Mouse (Mus musculus) hindbrain, postnatal 0 days (tissue): ENCODE data around the gene Ccnj. TPM values are rescaled to one million over a fixed set of nuclear protein-coding genes. Genes with fewer than 3 reads are reported as not detected.

Experiments
- ATAC-seq: fragments of 200-750 bp; cut with Nextera tagmentation; 2 replicates; pipeline ENCODE4 v1.8.0; 2017; ENCODE audit warnings: mild to moderate bottlenecking, moderate TSS enrichment, moderate library complexity
- DNase-seq: peaks from one replicate; pipeline ENCODE4 v3.0.0-alpha.2; 2015; ENCODE audit warnings: low spot score
- H3K27ac ChIP-seq: fragments of 300-500 bp; sonication (generic); 2 replicates; pipeline ENCODE4 v1.5.1; 2014; ENCODE audit warnings: mild to moderate bottlenecking
- H3K27me3 ChIP-seq: fragments of 300-500 bp; sonication (generic); 2 replicates; pipeline ENCODE4 v1.6.1; 2014; ENCODE audit warnings: low read length, mixed read lengths; ENCODE audit not compliant: insufficient read depth
- H3K36me3 ChIP-seq: fragments of 300-500 bp; sonication (generic); 2 replicates; pipeline ENCODE4 v1.6.1; 2014; ENCODE audit warnings: low read length, mixed read lengths; ENCODE audit not compliant: insufficient read depth
- H3K4me1 ChIP-seq: fragments of 300-500 bp; sonication (generic); 2 replicates; pipeline ENCODE4 v1.6.1; 2014; ENCODE audit warnings: antibody characterized with exemption, low read length, mixed read lengths; ENCODE audit not compliant: insufficient read depth
- H3K4me2 ChIP-seq: fragments of 300-500 bp; sonication (generic); 2 replicates; pipeline ENCODE4 v1.6.1; 2014; ENCODE audit warnings: low read depth, mild to moderate bottlenecking, low read length, moderate library complexity, mixed read lengths
- H3K4me3 ChIP-seq: fragments of 300-500 bp; sonication (generic); 2 replicates; pipeline ENCODE4 v1.5.1; 2014; ENCODE audit warnings: low read length
- H3K9ac ChIP-seq: fragments of 300-500 bp; sonication (generic); replicated peaks from 2 replicates; pipeline ENCODE4 v1.6.1; 2014; ENCODE audit warnings: mild to moderate bottlenecking, low read length, moderate library complexity, mixed read lengths
- H3K9me3 ChIP-seq: fragments of 300-500 bp; sonication (generic); 2 replicates; pipeline ENCODE4 v1.6.1; 2016; ENCODE audit warnings: low read length, mixed read lengths
- CTCF ChIP-seq: IDR thresholded peaks from 2 replicates; pipeline ENCODE4 v1.5.1; 2016; ENCODE audit warnings: antibody characterized with exemption, control low read depth, low read depth
- WGBS: fragments of 180-500 bp; shearing (Covaris S2); extraction: QIAGEN DNeasy Blood & Tissue Kit; methylation state at CpG from one replicate; pipeline ENCODE4 v1.1.7; 2014; 5-methylcytosine and 5-hydroxymethylcytosine counted together
- polyA plus RNA-seq: library from polyadenylated mRNA; unstranded; fragments of >200 nt; fragmentation: Nextera tagmentation; extraction: Ambion mirVana; gene quantifications from 2 replicates; pipeline ENCODE4 v1.2.1, GENCODE M21; 2015
- total RNA-seq: library from RNA; depleted of rRNA; stranded (reverse); fragments of >200 nt; gene quantifications from 2 replicates; pipeline ENCODE4 v1.2.3, GENCODE M21; 2014

Ccnj gene
- total and polyA plus RNA-seq, 2 experiments from 2014 or later: 8.6 to 13.1 TPM

DNA sequence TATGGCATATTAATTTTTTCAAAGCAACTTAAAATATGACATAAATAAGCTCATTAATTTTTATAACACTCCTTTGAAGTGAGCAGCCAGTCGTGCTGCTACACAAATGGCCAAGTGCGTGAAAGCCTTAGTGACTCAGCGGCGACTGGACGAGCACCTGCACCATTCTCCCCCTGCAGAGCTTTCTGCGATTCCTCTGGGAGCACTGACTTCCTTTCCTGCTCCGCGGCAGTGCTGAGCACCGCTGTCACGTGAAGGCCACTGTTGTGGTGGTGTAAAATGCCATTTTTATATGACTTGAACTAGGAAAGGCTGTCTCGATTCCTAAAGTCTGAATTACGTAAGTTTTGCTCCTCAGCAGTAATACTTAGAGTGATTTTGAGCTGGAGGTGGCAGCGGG is 10.5 kb downstream of the Ccnj start:
- no peaks in the 10 kb centered on the region for H3K27me3 ChIP-seq
- DNase-seq: no peak
- no peaks in the 10 kb centered on the region for H3K9me3 ChIP-seq
- no peaks in the 10 kb centered on the region for H3K4me1 ChIP-seq
- TF ChIP-seq CTCF: no peak
- 85% methylated on average over 13 of the region's 13 CpGs for WGBS
- no peak overlapping the region for H3K9ac ChIP-seq
- no peak overlapping the region for H3K4me2 ChIP-seq
- no peak for ATAC-seq
- H3K27ac ChIP-seq: no peak overlapping the region
- H3K36me3 ChIP-seq: peaks cover 63% of the 10 kb centered on the region
- no peak overlapping the region for H3K4me3 ChIP-seq

- Histone ChIP-seq H3K4me2 (no peak overlapping the region), H3K27me3 (no peaks in the 10 kb centered on the region), H3K4me1 (no peaks in the 10 kb centered on the region), H3K36me3 (peaks cover 54% of the 10 kb centered on the region), H3K27ac (no peak overlapping the region), H3K4me3 (no peak overlapping the region), H3K9ac (no peak overlapping the region), H3K9me3 (no peaks in the 10 kb centered on the region)
- DNase-seq: no peak
- no peak for ATAC-seq
- no peak for TF ChIP-seq CTCF
- 92% methylated on average over 13 of the region's 13 CpGs for WGBS
Observed at GRCm38 (mm10) chr19:40844731-40845130, 13.7 kb downstream of the Ccnj start.

DNA sequence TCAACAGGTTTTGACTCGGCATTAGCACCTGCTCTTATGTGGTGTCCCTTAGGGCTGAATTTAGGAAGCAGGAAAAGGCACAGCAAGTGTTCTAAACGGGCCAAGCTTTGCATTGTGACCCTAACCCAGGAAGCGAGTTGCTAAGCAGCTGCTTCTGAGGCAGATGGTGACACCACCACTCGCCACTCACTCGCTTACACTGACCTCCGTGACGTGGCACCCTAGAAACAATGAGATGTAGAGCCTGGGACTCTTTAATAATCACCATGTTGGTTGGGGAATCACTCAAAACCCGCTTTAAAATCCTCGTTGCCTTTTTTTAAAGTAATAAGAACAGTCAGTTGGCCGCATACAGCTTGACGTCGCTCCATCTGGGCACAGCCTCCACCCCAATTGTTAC is 18.3 kb downstream of the Ccnj start:
- TF ChIP-seq CTCF: no peak

DNA sequence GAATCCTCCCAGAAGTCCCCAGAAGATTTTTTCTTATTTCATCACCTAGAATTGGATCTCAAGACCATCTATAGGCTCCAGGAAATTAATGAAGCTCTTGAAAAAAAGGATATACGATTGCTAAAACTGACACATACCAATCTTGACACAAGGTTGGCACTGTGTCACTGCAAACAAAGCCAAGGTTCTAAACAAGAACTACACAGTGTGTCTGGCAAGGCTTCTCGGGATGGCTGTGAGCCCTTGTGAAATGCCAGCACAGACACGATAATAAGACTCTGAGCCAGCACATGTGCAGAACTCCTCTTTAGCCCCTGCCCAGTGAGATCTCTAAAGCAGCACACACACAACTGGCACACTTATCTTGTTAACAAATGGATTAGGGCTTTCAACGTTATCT is 28.5 kb downstream of the Ccnj start:
- 45% methylated on average over 4 of the region's 4 CpGs for WGBS
- Histone ChIP-seq H3K4me1 (no peaks in the 10 kb centered on the region), H3K36me3 (no peaks in the 10 kb centered on the region), H3K9ac (no peak overlapping the region), H3K4me3 (no peak overlapping the region), H3K27ac (no peak overlapping the region), H3K27me3 (no peaks in the 10 kb centered on the region), H3K9me3 (no peaks in the 10 kb centered on the region), H3K4me2 (no peak overlapping the region)
- DNase-seq (peak; percentile 40), ATAC-seq (no peak)
- no peak for TF ChIP-seq CTCF

More for the DNA sequence above, 18.3 kb downstream of the Ccnj start:
- H3K27me3 ChIP-seq: no peaks in the 10 kb centered on the region
- 66% methylated on average over 12 of the region's 12 CpGs for WGBS
- H3K9me3 ChIP-seq: no peaks in the 10 kb centered on the region
- ATAC-seq: no peak
- H3K4me3 ChIP-seq: no peak overlapping the region
- H3K36me3 ChIP-seq: peaks cover 34% of the 10 kb centered on the region
- H3K9ac ChIP-seq: no peak overlapping the region
- no peak for DNase-seq
- H3K4me2 ChIP-seq: no peak overlapping the region
- no peak overlapping the region for H3K27ac ChIP-seq
- no peaks in the 10 kb centered on the region for H3K4me1 ChIP-seq

DNA sequence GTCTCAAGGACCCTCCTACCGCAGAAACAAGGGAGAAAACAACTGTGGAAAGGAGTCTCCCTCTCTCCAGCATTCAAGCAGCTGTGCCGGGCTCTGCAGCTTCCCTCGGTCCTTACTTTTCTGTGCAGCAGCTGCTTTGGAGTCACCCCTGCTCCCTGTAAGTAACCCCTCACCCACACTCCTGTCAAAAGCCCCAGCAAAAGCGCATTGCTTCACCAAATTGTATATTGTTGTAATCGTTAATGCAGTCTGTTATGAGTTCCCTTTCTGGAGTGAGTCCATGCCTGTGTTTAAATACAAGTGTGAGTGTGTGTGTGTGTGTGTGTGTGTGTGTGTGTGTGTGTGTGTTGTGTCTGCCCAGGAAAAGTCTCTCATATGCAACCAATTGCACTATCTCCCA is 37.2 kb downstream of the Ccnj start:
- Histone ChIP-seq H3K9ac (no peak overlapping the region), H3K36me3 (no peaks in the 10 kb centered on the region), H3K27me3 (peaks cover 19% of the 10 kb centered on the region; the same call in 1 of the 2 replicates), H3K9me3 (no peaks in the 10 kb centered on the region), H3K4me1 (no peaks in the 10 kb centered on the region), H3K4me3 (no peak overlapping the region), H3K27ac (no peak overlapping the region), H3K4me2 (no peak overlapping the region)
- 42% methylated on average over 5 of the region's 5 CpGs for WGBS
- no peak for DNase-seq
- ATAC-seq: no peak
- TF ChIP-seq CTCF: no peak

GRCm38 (mm10) chr19:40869425-40870105 is 38.5 kb downstream of the Ccnj start:
- Histone ChIP-seq H3K4me2 (no peak overlapping the region), H3K27ac (no peak overlapping the region), H3K4me3 (no peak overlapping the region), H3K36me3 (no peaks in the 10 kb centered on the region), H3K27me3 (peaks cover 21% of the 10 kb centered on the region), H3K4me1 (no peaks in the 10 kb centered on the region), H3K9me3 (no peaks in the 10 kb centered on the region), H3K9ac (no peak overlapping the region)
- 97% methylated on average over 3 of the region's 3 CpGs for WGBS
- DNase-seq: no peak
- no peak for TF ChIP-seq CTCF
- ATAC-seq: no peak

DNA sequence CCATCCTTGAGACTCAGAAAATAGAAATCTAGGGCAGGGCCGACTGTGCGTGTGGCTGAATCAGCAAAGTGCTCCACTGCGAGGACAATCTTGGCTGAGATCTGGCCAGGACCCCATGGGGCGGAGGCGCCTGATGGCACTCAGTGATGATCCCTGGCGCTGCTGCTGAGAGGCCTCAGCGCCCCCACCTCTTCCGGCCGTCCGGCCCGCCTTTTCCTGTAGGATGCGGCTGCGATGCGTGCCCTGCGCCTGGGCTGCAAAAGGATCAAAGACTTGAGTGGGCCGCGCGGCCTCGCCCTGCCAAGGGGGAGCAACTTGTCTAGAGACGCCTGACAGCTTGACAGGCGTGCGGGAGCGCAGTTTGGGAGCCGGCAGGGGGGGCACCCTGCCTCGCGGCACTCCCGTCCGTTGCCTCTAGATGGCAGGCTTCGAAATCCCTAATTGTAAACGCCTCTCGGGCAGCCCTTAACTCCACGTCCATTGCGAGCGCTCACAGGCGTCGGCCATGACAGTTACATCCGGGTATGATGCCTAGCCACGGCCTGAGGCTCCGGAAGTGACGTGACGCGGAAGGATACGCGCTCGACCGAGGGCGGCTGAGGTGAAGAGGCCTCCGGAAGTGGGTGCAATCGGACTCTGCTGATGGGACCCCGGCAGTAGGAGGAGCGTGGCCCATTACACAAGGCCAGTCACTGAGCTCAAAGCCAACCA is 42.0 kb downstream of the Ccnj start:
- Histone ChIP-seq H3K9me3 (no peaks in the 10 kb centered on the region), H3K9ac (peak overlapping the region; percentile 47), H3K27ac (peak overlapping the region; percentile 86), H3K4me1 (no peaks in the 10 kb centered on the region), H3K36me3 (no peaks in the 10 kb centered on the region), H3K27me3 (peaks cover 36% of the 10 kb centered on the region), H3K4me3 (peak overlapping the region; percentile 43), H3K4me2 (peak overlapping the region; percentile 71)
- ATAC-seq (peak; percentile 99), DNase-seq (peak; percentile 99)
- WGBS: 2% methylated on average over 51 of the region's 51 CpGs
- TF ChIP-seq CTCF: peak; percentile 75
